ENCODE assay signal across 8 mouse cellular contexts in the genomic region with DNA sequence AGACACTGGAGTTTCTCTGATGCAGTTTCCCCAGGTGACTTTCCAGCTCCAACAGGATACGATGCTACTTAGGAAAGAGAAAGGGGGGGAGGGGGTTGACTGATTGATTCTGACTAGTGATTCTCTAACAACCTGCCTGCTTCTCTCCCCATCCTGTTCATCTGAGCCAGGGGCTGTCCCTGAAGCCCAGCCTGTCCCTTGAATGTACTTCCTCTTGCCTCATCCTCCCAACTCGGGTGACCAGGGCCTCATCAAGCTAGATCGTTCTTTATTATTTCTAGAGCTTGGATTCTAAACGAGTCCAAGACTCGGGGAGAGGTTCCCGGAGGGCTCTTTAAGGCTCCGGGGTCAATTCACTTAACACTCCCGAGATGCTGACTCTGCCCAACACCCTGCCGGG. TPM values are rescaled to one million over a fixed set of nuclear protein-coding genes. Genes with fewer than 3 reads are reported as not detected.
DNase-seq lines count a peak whose midpoint lies in the region; ATAC-seq and TF ChIP-seq lines count a peak whose summit lies in the region.

No protein-coding gene starts in this region.

- H3K4me1 ChIP-seq in heart, embryonic 13.5 days, result peaks cover 45% of the 10 kb centered on the region
- H3K4me1 ChIP-seq in CH12.LX (ENCODE audit: control insufficient read depth in 1 of 2, insufficient read depth in 2 of 2), result peaks cover 8 to 60% of the 10 kb centered on the region in 2 experiments
- H3K4me1 ChIP-seq in hindbrain, embryonic 10.5 days (replicated peaks), result peaks cover 27% of the 10 kb centered on the region
- peaks cover 31% of the 10 kb centered on the region for H3K4me1 ChIP-seq in midbrain, embryonic 10.5 days

- WGBS in heart, embryonic 13.5 days, result 46% methylated on average over 9 of the region's 9 CpGs
- 54% methylated on average over 9 of the region's 9 CpGs for WGBS in hindbrain, embryonic 10.5 days
- 58% methylated on average over 9 of the region's 9 CpGs for WGBS in midbrain, embryonic 10.5 days

- peak overlapping the region; percentile 94 for H3K9ac ChIP-seq in heart, embryonic 13.5 days
- peak overlapping the region; percentile 75 for H3K9ac ChIP-seq in CH12.LX (ENCODE audit: insufficient read depth, low read depth)

- no peak for TF ChIP-seq CTCF in CH12.LX (conservative IDR thresholded peaks at IDR 0.05 in 1 of 2, IDR thresholded peaks at IDR 0.05 in 1 of 2; ENCODE audit: low read depth in 2 of 2, low read length in 2 of 2)

- peak overlapping the region; percentile 85 for H3K4me3 ChIP-seq in heart, embryonic 13.5 days
- H3K4me3 ChIP-seq in CH12.LX (replicated peaks in 1 of 3; ENCODE audit: low read depth in 2 of 3, low read length in 2 of 3, poor library complexity in 1 of 3), result peak overlapping the region; percentile 71 to 99 (median 82)
- H3K4me3 ChIP-seq in hindbrain, embryonic 10.5 days, result peak overlapping the region; percentile 76
- peak overlapping the region; percentile 95 for H3K4me3 ChIP-seq in midbrain, embryonic 10.5 days

- in situ Hi-C loops in CH12.LX (cut with MboI; ENCODE audit: low pct_ligation_motif_present, low pct_unique_long_range_greater_than_20kb, low sequenced_read_pairs), result no loop called here

- peak; percentile 35; the same call in 1 of the 2 replicates for TF ChIP-seq EP300 in CH12.LX (IDR thresholded peaks at IDR 0.05; ENCODE audit: low read length)

- ATAC-seq in heart, embryonic 13.5 days (ENCODE audit: extremely low read depth, insufficient number of reproducible peaks, low FRiP score, low TSS enrichment), result no peak

- no peaks in the 10 kb centered on the region for H3K9me3 ChIP-seq in heart, embryonic 13.5 days
- no peaks in the 10 kb centered on the region for H3K9me3 ChIP-seq in CH12.LX (replicated peaks; ENCODE audit: low read length)
- no peaks in the 10 kb centered on the region for H3K9me3 ChIP-seq in hindbrain, embryonic 10.5 days
- no peaks in the 10 kb centered on the region for H3K9me3 ChIP-seq in midbrain, embryonic 10.5 days (replicated peaks)

- no peak for DNase-seq in heart, postnatal 10 days
- DNase-seq in CH12.LX (ENCODE audit: extremely low read depth), result peak; percentile 69
- DNase-seq in hindbrain, embryonic 10.5 days (ENCODE audit: low spot score), result no peak
- DNase-seq in midbrain, embryonic 10.5 days (ENCODE audit: low spot score), result no peak
- no peak for DNase-seq in layer of hippocampus, adult 9-11 months
- DNase-seq in urinary bladder, adult 18-20 months (ENCODE audit: low spot score in 2 of 2), result no peak
- DNase-seq in frontal cortex, postnatal 36 days (ENCODE audit: low spot score in 2 of 2), result no peak

- peak overlapping the region; percentile 89 for H3K4me2 ChIP-seq in heart, embryonic 13.5 days
- H3K4me2 ChIP-seq in CH12.LX (ENCODE audit: insufficient read depth, low read depth, poor library complexity, severe bottlenecking), result peak overlapping the region; percentile 68

- H3K79me2 ChIP-seq in CH12.LX (replicated peaks; ENCODE audit: control insufficient read depth, extremely low read depth, insufficient read depth, poor library complexity, severe bottlenecking), result peaks cover 73% of the 10 kb centered on the region

- peak overlapping the region; percentile 87; the same call in 1 of the 2 replicates for H3K27ac ChIP-seq in heart, embryonic 13.5 days (replicated peaks)
- H3K27ac ChIP-seq in CH12.LX (ENCODE audit: insufficient read depth, low read depth), result peak overlapping the region; percentile 59
- H3K27ac ChIP-seq in hindbrain, embryonic 10.5 days, result peak overlapping the region; percentile 96; the same call in 1 of the 2 replicates
- H3K27ac ChIP-seq in midbrain, embryonic 10.5 days (replicated peaks), result peak overlapping the region; percentile 94

- no peak for TF ChIP-seq RAD21 in CH12.LX (IDR thresholded peaks at IDR 0.05; ENCODE audit: low read depth, low read length)

- dilution Hi-C loops in CH12.LX (cut with MboI; ENCODE audit: extremely low pct_ligation_motif_present, extremely low pct_unique_long_range_greater_than_20kb, low sequenced_read_pairs), result no loop called here

- peaks cover 53% of the 10 kb centered on the region for H3K36me3 ChIP-seq in heart, embryonic 13.5 days
- peaks cover 36 to 57% of the 10 kb centered on the region in 2 experiments for H3K36me3 ChIP-seq in CH12.LX (replicated peaks in 1 of 2; ENCODE audit: control insufficient read depth in 1 of 2, insufficient read depth in 1 of 2, low read length in 1 of 2)
- peaks cover 55% of the 10 kb centered on the region for H3K36me3 ChIP-seq in hindbrain, embryonic 10.5 days
- peaks cover 53% of the 10 kb centered on the region for H3K36me3 ChIP-seq in midbrain, embryonic 10.5 days

- intact Hi-C loops in heart, postnatal 10 days (cut with DNase I), result no loop called here

- no peaks in the 10 kb centered on the region for H3K27me3 ChIP-seq in heart, embryonic 13.5 days (replicated peaks)
- H3K27me3 ChIP-seq in CH12.LX (replicated peaks), result no peaks in the 10 kb centered on the region
- H3K27me3 ChIP-seq in hindbrain, embryonic 10.5 days (ENCODE audit: insufficient read depth, poor library complexity, severe bottlenecking), result no peaks in the 10 kb centered on the region
- no peaks in the 10 kb centered on the region for H3K27me3 ChIP-seq in midbrain, embryonic 10.5 days (ENCODE audit: low read depth, poor library complexity, severe bottlenecking)

- no peak for TF ChIP-seq POLR2A in CH12.LX (IDR thresholded peaks at IDR 0.05; ENCODE audit: low read depth, low read length)

TF ChIP-seq in CH12.LX, 34 proteins besides CTCF, POLR2A, EP300 and RAD21:
- TF ChIP-seq MAZ (IDR thresholded peaks at IDR 0.05; ENCODE audit: low read depth, low read length) (no peak), PAX5 (IDR thresholded peaks at IDR 0.05; ENCODE audit: low read length) (no peak), IRF4 (IDR thresholded peaks at IDR 0.05; ENCODE audit: low read depth, low read length) (no peak), SMC3 (IDR thresholded peaks at IDR 0.05; ENCODE audit: low read depth, low read length) (no peak), MAX (IDR thresholded peaks at IDR 0.05; ENCODE audit: low read length) (no peak), CHD2 (IDR thresholded peaks at IDR 0.05; ENCODE audit: low read length) (no peak; the same call in 1 of the 2 replicates)
TF ChIP-seq in CH12.LX: peak in this region for 0.

RNA-seq across cellular contexts. Expression of gene Eaf1, which starts 0.3 kb away (rescaled TPM):
- polyA plus RNA-seq in heart, embryonic 13.5 days (2015; fragmentation: Nextera tagmentation; extraction: Ambion mirVana), result 11.7 and 12.0 TPM in 2 replicates
- total RNA-seq in heart, postnatal 10 days (2021), result 10 to 100 TPM; 14.2 to 15.1 TPM
- total RNA-seq in CH12.LX (2012; rRNA removed) (25.2 and 29.1 TPM in 2 replicates), CH12.LX (2014; rRNA removed) (27.5 and 29.4 TPM in 2 replicates)
- polyA plus RNA-seq in CH12.LX (2012; ENCODE audit: insufficient read length, low read depth), result 38.7 and 39.9 TPM in 2 replicates
- 19.3 and 25.1 TPM in 2 replicates for polyA plus RNA-seq in hindbrain, embryonic 10.5 days (2016; fragmentation: Nextera tagmentation; extraction: Ambion mirVana)
- polyA plus RNA-seq in midbrain, embryonic 10.5 days (2016; fragmentation: Nextera tagmentation; extraction: Ambion mirVana), result 21.6 and 21.8 TPM in 2 replicates

RNA-seq across cellular contexts. Expression of gene Mettl6, which starts 0.9 kb away (rescaled TPM):
- 38.7 and 42.9 TPM in 2 replicates for polyA plus RNA-seq in heart, embryonic 13.5 days (2015; fragmentation: Nextera tagmentation; extraction: Ambion mirVana)
- 10 to 100 TPM; 14.3 to 15.8 TPM for total RNA-seq in heart, postnatal 10 days (2021)
- total RNA-seq in CH12.LX (2012; rRNA removed) (36.2 and 38.2 TPM in 2 replicates), CH12.LX (2014; rRNA removed) (122 and 142 TPM in 2 replicates)
- 63.2 and 69.8 TPM in 2 replicates for polyA plus RNA-seq in CH12.LX (2012; ENCODE audit: insufficient read length, low read depth)
- 62.3 and 80.7 TPM in 2 replicates for polyA plus RNA-seq in hindbrain, embryonic 10.5 days (2016; fragmentation: Nextera tagmentation; extraction: Ambion mirVana)
- 80.7 and 81.5 TPM in 2 replicates for polyA plus RNA-seq in midbrain, embryonic 10.5 days (2016; fragmentation: Nextera tagmentation; extraction: Ambion mirVana)

RNA-seq across cellular contexts. Expression of gene Sh3bp5, which starts 58.0 kb away (rescaled TPM):
- 26.7 and 28.2 TPM in 2 replicates for polyA plus RNA-seq in heart, embryonic 13.5 days (2015; fragmentation: Nextera tagmentation; extraction: Ambion mirVana)
- total RNA-seq in heart, postnatal 10 days (2021), result 10 to 100 TPM; 59.7 to 65.1 TPM
- 50.2 and 64.6 TPM in 2 replicates for total RNA-seq in CH12.LX (2012; rRNA removed)
- total RNA-seq in CH12.LX (2014; rRNA removed), result 53.0 and 57.4 TPM in 2 replicates
- polyA plus RNA-seq in CH12.LX (2012; ENCODE audit: insufficient read length, low read depth), result 158 and 164 TPM in 2 replicates
- 19.3 and 23.7 TPM in 2 replicates for polyA plus RNA-seq in hindbrain, embryonic 10.5 days (2016; fragmentation: Nextera tagmentation; extraction: Ambion mirVana)
- 17.3 and 22.8 TPM in 2 replicates for polyA plus RNA-seq in midbrain, embryonic 10.5 days (2016; fragmentation: Nextera tagmentation; extraction: Ambion mirVana)
